Mouse (Mus musculus) frontal cortex, postnatal 14 days (tissue): ENCODE measurements around the gene Drc7.

Source experiments
- DNase-seq, 2 experiments: peaks; one replicate each; pipeline ENCODE4 v3.0.0; 2022; ENCODE audit warnings: low spot score in 2 of 2

The Drc7 gene

GRCm38 (mm10) chr8:95059812-95060533 is 5.1 kb downstream of the Drc7 start:
- DNase-seq: no peak

- no peak for DNase-seq
Observed at GRCm38 (mm10) chr8:95064531-95064930, 9.6 kb downstream of the Drc7 start.

GRCm38 (mm10) chr8:95067582-95067981 is 12.7 kb downstream of the Drc7 start:
- DNase-seq: no peak

GRCm38 (mm10) chr8:95075504-95075903 is 20.6 kb downstream of the Drc7 start:
- no peak for DNase-seq

- no peak for DNase-seq
Observed at GRCm38 (mm10) chr8:95076151-95076550, 21.2 kb downstream of the Drc7 start.

GRCm38 (mm10) chr8:95078055-95078454 is 23.2 kb downstream of the Drc7 start:
- no peak for DNase-seq

GRCm38 (mm10) chr8:95079305-95079704 is 24.4 kb downstream of the Drc7 start:
- no peak for DNase-seq

- DNase-seq: peak; percentile 99 to 100
Observed at GRCm38 (mm10) chr8:95080381-95081341, 25.8 kb downstream of the Drc7 start, which contains the start of gene Katnb1. Gene Katnb1, plus strand, starts transcription at chr8:95081186.

- no peak for DNase-seq
Observed at GRCm38 (mm10) chr8:95081650-95082049, 26.7 kb downstream of the Drc7 start.

GRCm38 (mm10) chr8:95084261-95084660 is 29.4 kb downstream of the Drc7 start:
- no peak for DNase-seq

GRCm38 (mm10) chr8:95084744-95085431 is 30.0 kb downstream of the Drc7 start:
- no peak for DNase-seq

- no peak for DNase-seq
Observed at GRCm38 (mm10) chr8:95085432-95086141, 30.7 kb downstream of the Drc7 start.

GRCm38 (mm10) chr8:95093574-95093973 is 38.7 kb downstream of the Drc7 start:
- DNase-seq: no peak

- DNase-seq: peak; percentile 47 to 69
Observed at GRCm38 (mm10) chr8:95099009-95099408, 44.1 kb downstream of the Drc7 start.

- DNase-seq: no peak
Observed at GRCm38 (mm10) chr8:95101972-95102371, 47.1 kb downstream of the Drc7 start.

GRCm38 (mm10) chr8:95107306-95107705 is 52.4 kb downstream of the Drc7 start:
- no peak for DNase-seq

- DNase-seq: no peak
Observed at GRCm38 (mm10) chr8:95112594-95112993, 57.7 kb downstream of the Drc7 start.

GRCm38 (mm10) chr8:95113108-95113507 is 58.2 kb downstream of the Drc7 start:
- no peak for DNase-seq

GRCm38 (mm10) chr8:95113750-95114149 is 58.8 kb downstream of the Drc7 start:
- no peak for DNase-seq

GRCm38 (mm10) chr8:95123455-95123854 is 68.6 kb downstream of the Drc7 start:
- no peak for DNase-seq

- no peak for DNase-seq
Observed at GRCm38 (mm10) chr8:95126497-95126896, 71.6 kb downstream of the Drc7 start.
